Mouse (Mus musculus): ENCODE measurements around the gene Ptpro. TPM values are rescaled to one million over a fixed set of nuclear protein-coding genes. Genes with fewer than 3 reads are reported as not detected.

Ptpro gene
- polyA plus RNA-seq, 2 experiments, result 2.0 to 2.3 TPM

GRCm38 (mm10) chr6:137330782-137331181, 78.7 kb downstream of the Ptpro start:
- Histone ChIP-seq H3K27me3 (ENCODE audit: control insufficient read depth, insufficient read depth, low read length) (no peaks in the 10 kb centered on the region), H3K27ac (replicated peaks; ENCODE audit: low read depth, low read length) (no peak overlapping the region), H3K4me1 (ENCODE audit: control insufficient read depth, insufficient read depth, low read length) (no peaks in the 10 kb centered on the region), H3K4me3 (replicated peaks; ENCODE audit: low read length) (no peak overlapping the region), H3K4me2 (replicated peaks; ENCODE audit: low read depth, low read length, severe bottlenecking) (no peak overlapping the region), H3K9me3 (ENCODE audit: control insufficient read depth, low read length) (no peaks in the 10 kb centered on the region), H3K9ac (ENCODE audit: low read depth, low read length, severe bottlenecking) (no peak overlapping the region), H3K36me3 (ENCODE audit: control insufficient read depth, insufficient read depth, low read length) (no peaks in the 10 kb centered on the region)
- TF ChIP-seq POLR2A (IDR thresholded peaks at IDR 0.05; ENCODE audit: borderline replicate concordance, extremely low read depth, insufficient read depth, insufficient read length), result no peak
- 55% methylated on average over 5 of the region's 5 CpGs for WGBS
- ATAC-seq (ENCODE audit: low FRiP score, low read depth), result no peak
- no peak for DNase-seq (ENCODE audit: low spot score)

- Histone ChIP-seq H3K4me2 (replicated peaks; ENCODE audit: low read depth, low read length, severe bottlenecking) (no peak overlapping the region), H3K9ac (ENCODE audit: low read depth, low read length, severe bottlenecking) (no peak overlapping the region), H3K27ac (replicated peaks; ENCODE audit: low read depth, low read length) (no peak overlapping the region), H3K4me3 (replicated peaks; ENCODE audit: low read length) (no peak overlapping the region), H3K4me1 (ENCODE audit: control insufficient read depth, insufficient read depth, low read length) (no peaks in the 10 kb centered on the region), H3K9me3 (ENCODE audit: control insufficient read depth, low read length) (no peaks in the 10 kb centered on the region), H3K36me3 (ENCODE audit: control insufficient read depth, insufficient read depth, low read length) (no peaks in the 10 kb centered on the region), H3K27me3 (ENCODE audit: control insufficient read depth, insufficient read depth, low read length) (no peaks in the 10 kb centered on the region)
- TF ChIP-seq POLR2A (IDR thresholded peaks at IDR 0.05; ENCODE audit: borderline replicate concordance, extremely low read depth, insufficient read depth, insufficient read length), result no peak
- no peak for DNase-seq (ENCODE audit: low spot score)
- 86% methylated on average over 3 of the region's 3 CpGs for WGBS
- ATAC-seq (ENCODE audit: low FRiP score, low read depth), result no peak
Observed at GRCm38 (mm10) chr6:137331826-137332225, 79.7 kb downstream of the Ptpro start.

- no peak for TF ChIP-seq POLR2A (IDR thresholded peaks at IDR 0.05; ENCODE audit: borderline replicate concordance, extremely low read depth, insufficient read depth, insufficient read length)
- 35% methylated on average over 4 of the region's 4 CpGs for WGBS
- Histone ChIP-seq H3K9me3 (ENCODE audit: control insufficient read depth, low read length) (no peaks in the 10 kb centered on the region), H3K36me3 (ENCODE audit: control insufficient read depth, insufficient read depth, low read length) (no peaks in the 10 kb centered on the region), H3K27ac (replicated peaks; ENCODE audit: low read depth, low read length) (no peak overlapping the region), H3K4me1 (ENCODE audit: control insufficient read depth, insufficient read depth, low read length) (no peaks in the 10 kb centered on the region), H3K4me2 (replicated peaks; ENCODE audit: low read depth, low read length, severe bottlenecking) (no peak overlapping the region), H3K27me3 (ENCODE audit: control insufficient read depth, insufficient read depth, low read length) (no peaks in the 10 kb centered on the region), H3K4me3 (replicated peaks; ENCODE audit: low read length) (no peak overlapping the region), H3K9ac (ENCODE audit: low read depth, low read length, severe bottlenecking) (no peak overlapping the region)
- no peak for DNase-seq (ENCODE audit: low spot score)
- ATAC-seq (ENCODE audit: low FRiP score, low read depth), result no peak
Observed at GRCm38 (mm10) chr6:137339071-137339470, 87.0 kb downstream of the Ptpro start.

- Histone ChIP-seq H3K9ac (ENCODE audit: low read depth, low read length, severe bottlenecking) (no peak overlapping the region), H3K4me1 (ENCODE audit: control insufficient read depth, insufficient read depth, low read length) (no peaks in the 10 kb centered on the region), H3K4me3 (replicated peaks; ENCODE audit: low read length) (no peak overlapping the region), H3K4me2 (replicated peaks; ENCODE audit: low read depth, low read length, severe bottlenecking) (no peak overlapping the region), H3K36me3 (ENCODE audit: control insufficient read depth, insufficient read depth, low read length) (no peaks in the 10 kb centered on the region), H3K9me3 (ENCODE audit: control insufficient read depth, low read length) (no peaks in the 10 kb centered on the region), H3K27ac (replicated peaks; ENCODE audit: low read depth, low read length) (no peak overlapping the region), H3K27me3 (ENCODE audit: control insufficient read depth, insufficient read depth, low read length) (no peaks in the 10 kb centered on the region)
- 38% methylated on average over 5 of the region's 5 CpGs for WGBS
- ATAC-seq (ENCODE audit: low FRiP score, low read depth) (0 out of 2 replicates have a peak, but pooled peaks have one; percentile 68), DNase-seq (ENCODE audit: low spot score) (peak; percentile 45)
- no peak for TF ChIP-seq POLR2A (IDR thresholded peaks at IDR 0.05; ENCODE audit: borderline replicate concordance, extremely low read depth, insufficient read depth, insufficient read length)
Observed at GRCm38 (mm10) chr6:137343688-137344441, 91.7 kb downstream of the Ptpro start.

- Histone ChIP-seq H3K4me2 (replicated peaks; ENCODE audit: low read depth, low read length, severe bottlenecking) (no peak overlapping the region), H3K27ac (replicated peaks; ENCODE audit: low read depth, low read length) (no peak overlapping the region), H3K36me3 (ENCODE audit: control insufficient read depth, insufficient read depth, low read length) (no peaks in the 10 kb centered on the region), H3K9me3 (ENCODE audit: control insufficient read depth, low read length) (no peaks in the 10 kb centered on the region), H3K27me3 (ENCODE audit: control insufficient read depth, insufficient read depth, low read length) (no peaks in the 10 kb centered on the region), H3K4me1 (ENCODE audit: control insufficient read depth, insufficient read depth, low read length) (no peaks in the 10 kb centered on the region; the same call in 1 of the 2 replicates), H3K4me3 (replicated peaks; ENCODE audit: low read length) (no peak overlapping the region), H3K9ac (ENCODE audit: low read depth, low read length, severe bottlenecking) (no peak overlapping the region)
- WGBS, result 92% methylated on average over 7 of the region's 7 CpGs
- TF ChIP-seq POLR2A (IDR thresholded peaks at IDR 0.05; ENCODE audit: borderline replicate concordance, extremely low read depth, insufficient read depth, insufficient read length), result no peak
- DNase-seq (ENCODE audit: low spot score), result no peak
- no peak for ATAC-seq (ENCODE audit: low FRiP score, low read depth)
Observed at GRCm38 (mm10) chr6:137360166-137360565, 108.0 kb downstream of the Ptpro start.

All from limb, embryonic 14.5 days (tissue).